Mouse (Mus musculus) small intestine, adult 2 months (tissue): ENCODE measurements around the gene Ehhadh. TPM values are rescaled to one million over a fixed set of nuclear protein-coding genes. Genes with fewer than 3 reads are reported as not detected.
"Not testable (repeated sequence)": the region's sequence is repeated elsewhere in the genome, so short reads cannot be mapped to it uniquely, and the experiment has no call there.

ENCODE experiments used
- H3K27ac ChIP-seq: fragments of 200-500 bp; 2 replicates; pipeline ENCODE4 v1.5.1; 2012; ENCODE audit warnings: low read depth, low read length, control low read depth, inconsistent platforms; ENCODE audit not compliant: insufficient read depth
- H3K27me3 ChIP-seq: fragments of 200-500 bp; 2 replicates; pipeline ENCODE4 v1.6.1; 2012; ENCODE audit warnings: mild to moderate bottlenecking, moderate library complexity, low read length, inconsistent platforms; ENCODE audit not compliant: control insufficient read depth, insufficient read depth
- H3K36me3 ChIP-seq: fragments of 200-500 bp; 2 replicates; pipeline ENCODE4 v1.6.1; 2012; ENCODE audit warnings: mild to moderate bottlenecking, low read length, control low read depth, inconsistent platforms; ENCODE audit not compliant: control insufficient read depth, insufficient read depth
- H3K4me1 ChIP-seq: fragments of 200-500 bp; 2 replicates; pipeline ENCODE4 v1.6.1; 2012; ENCODE audit warnings: low read length, inconsistent platforms, mixed read lengths; ENCODE audit not compliant: control insufficient read depth, insufficient read depth, insufficient read length
- H3K4me3 ChIP-seq: fragments of 200-500 bp; 2 replicates; pipeline ENCODE4 v1.5.1; 2012; ENCODE audit warnings: low read depth, mild to moderate bottlenecking, control low read depth, inconsistent platforms, low read length, moderate library complexity
- CTCF ChIP-seq: fragments of 200-500 bp; IDR thresholded peaks from 2 replicates; pipeline ENCODE4 v1.5.1; 2012; ENCODE audit warnings: low read depth, mild to moderate bottlenecking, control low read depth, inconsistent platforms, low read length, moderate library complexity, mixed read lengths; ENCODE audit not compliant: insufficient replicate concordance, insufficient read length; ENCODE audit errors: extremely low read depth
- POLR2A ChIP-seq: fragments of 200-500 bp; IDR thresholded peaks from 2 replicates; pipeline ENCODE4 v1.6.1; 2012; ENCODE audit warnings: low read depth, mild to moderate bottlenecking, control low read depth, inconsistent platforms, low read length, moderate library complexity
- WGBS: fragments of 180-500 bp; shearing (Covaris S2); methylation state at CpG from one replicate; pipeline ENCODE4 v1.1.7; 2018; 5-methylcytosine and 5-hydroxymethylcytosine counted together
- polyA plus RNA-seq: library from polyadenylated mRNA; depleted of rRNA; stranded (reverse); fragments of >200 nt; gene quantifications from 2 replicates; pipeline ENCODE4 v1.2.3, GENCODE M21; 2012

Ehhadh gene
- polyA plus RNA-seq, 1 experiment = 21.1 TPM

GRCm38 (mm10) chr16:21793875-21794696 lies 6.5 kb upstream of the Ehhadh start, which contains the start of gene Map3k13:
Gene Map3k13, plus strand, starts transcription at chr16:21794346.
- Histone ChIP-seq H3K27ac (peak within 1 kb of the TSS; percentile 66), H3K27me3 (no peaks in the 10 kb centered on the region), H3K4me1 (peaks cover under 1% of the 10 kb centered on the region), H3K36me3 (no peaks in the 10 kb centered on the region; the same call in 1 of the 2 replicates), H3K4me3 (peak within 1 kb of the TSS; percentile 75)
- TF ChIP-seq CTCF (no peak), POLR2A (peak; percentile 81)
- under 1% methylated on average over 47 of the region's 47 CpGs for WGBS

GRCm38 (mm10) chr16:21793080-21793810 lies 5.6 kb upstream of the Ehhadh start:
- H3K4me3 ChIP-seq = not testable (repeated sequence)
- peak overlapping the region; percentile 66 for H3K27ac ChIP-seq
- WGBS = 15% methylated on average over 2 of the region's 2 CpGs

GRCm38 (mm10) chr16:21791779-21792178 lies 4.2 kb upstream of the Ehhadh start:
- 44% methylated on average over 3 of the region's 3 CpGs for WGBS
- no peak for TF ChIP-seq CTCF
- TF ChIP-seq POLR2A = no peak
- Histone ChIP-seq H3K4me1 (peaks cover 3% of the 10 kb centered on the region), H3K27me3 (no peaks in the 10 kb centered on the region), H3K36me3 (no peaks in the 10 kb centered on the region), H3K4me3 (no peak overlapping the region), H3K27ac (no peak overlapping the region)

More at GRCm38 (mm10) chr16:21793080-21793810, 5.6 kb upstream of the Ehhadh start:
- not testable (repeated sequence) for H3K27me3 ChIP-seq, H3K36me3 ChIP-seq, H3K4me1 ChIP-seq

- 21% methylated on average over 1 of the region's 1 CpGs for WGBS
Measured at GRCm38 (mm10) chr16:21790469-21790868, 2.9 kb upstream of the Ehhadh start.

DNA sequence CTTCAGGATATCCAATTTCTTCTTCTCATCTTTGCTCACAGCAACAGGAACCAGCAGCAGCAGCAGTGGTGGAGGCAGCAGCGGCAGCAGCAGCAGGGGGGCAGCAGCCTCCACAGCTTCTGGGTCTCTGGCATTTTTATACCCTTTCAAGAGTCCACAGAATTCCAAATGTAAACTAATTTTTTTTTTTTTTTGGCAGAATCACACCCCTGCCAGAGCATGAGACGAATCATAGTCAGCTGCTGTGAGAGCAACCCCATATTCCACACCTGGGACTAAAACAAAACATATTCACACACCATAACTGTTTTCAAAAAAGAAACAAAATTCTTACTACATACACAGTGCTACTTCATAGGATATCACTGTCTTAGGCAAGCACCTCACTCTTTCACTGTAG lies 1.6 kb upstream of the Ehhadh start:
- 83% methylated on average over 2 of the region's 2 CpGs for WGBS
- Histone ChIP-seq H3K4me3 (no peak overlapping the region), H3K4me1 (peaks cover 3% of the 10 kb centered on the region), H3K36me3 (no peaks in the 10 kb centered on the region), H3K27me3 (no peaks in the 10 kb centered on the region), H3K27ac (0 out of 2 replicates have a peak overlapping the region, but pooled peaks have one; percentile 15)
- TF ChIP-seq CTCF (no peak), POLR2A (no peak)

More at GRCm38 (mm10) chr16:21790469-21790868, 2.9 kb upstream of the Ehhadh start:
- Histone ChIP-seq H3K4me1 (peaks cover 3% of the 10 kb centered on the region), H3K27me3 (no peaks in the 10 kb centered on the region), H3K4me3 (no peak overlapping the region), H3K27ac (no peak overlapping the region), H3K36me3 (no peaks in the 10 kb centered on the region)
- TF ChIP-seq POLR2A = no peak

GRCm38 (mm10) chr16:21788581-21788980 lies 974 bp upstream of the Ehhadh start:
- Histone ChIP-seq H3K36me3 (no peaks in the 10 kb centered on the region), H3K27ac (peak overlapping the region; percentile 92), H3K27me3 (no peaks in the 10 kb centered on the region), H3K4me1 (peaks cover 3% of the 10 kb centered on the region), H3K4me3 (no peak overlapping the region)
- 19% methylated on average over 3 of the region's 3 CpGs for WGBS
- TF ChIP-seq POLR2A (no peak), CTCF (no peak)

DNA sequence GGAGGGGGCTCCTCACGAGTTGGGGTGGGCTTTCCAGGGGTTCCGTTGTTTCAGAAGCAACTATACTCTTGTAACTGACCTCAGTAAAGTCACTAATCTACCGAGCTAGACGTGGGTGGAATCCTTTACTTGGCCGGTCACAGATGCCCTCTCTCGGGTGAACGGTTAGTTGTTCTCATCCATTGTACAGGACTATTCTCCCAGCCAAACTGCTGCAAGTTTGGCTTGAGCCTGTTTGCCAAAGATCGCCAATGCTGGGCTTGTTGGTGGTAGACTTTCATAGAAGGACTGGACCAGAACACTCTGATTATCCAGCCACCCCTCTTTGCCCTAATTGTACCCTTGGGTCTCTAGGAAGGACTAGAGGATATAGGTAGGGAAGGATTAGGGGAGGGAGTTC lies 1.3 kb downstream of the Ehhadh start:
- Histone ChIP-seq H3K4me3 (no peak overlapping the region), H3K27me3 (no peaks in the 10 kb centered on the region), H3K27ac (no peak overlapping the region), H3K36me3 (no peaks in the 10 kb centered on the region), H3K4me1 (peaks cover 6% of the 10 kb centered on the region)
- WGBS = 82% methylated on average over 8 of the region's 8 CpGs
- no peak for TF ChIP-seq CTCF
- no peak for TF ChIP-seq POLR2A
